Mouse (Mus musculus) Patski (cell line): ENCODE measurements around the gene Riox1. TPM values are rescaled to one million over a fixed set of nuclear protein-coding genes. Genes with fewer than 3 reads are reported as not detected.
"Not testable (repeated sequence)": the region's sequence is repeated elsewhere in the genome, so short reads cannot be mapped to it uniquely, and the experiment has no call there.

Experiments used
- ATAC-seq: fragments of 100-300 bp; one replicate; pipeline ENCODE4 v1.8.0; 2021
- CTCF ChIA-PET: fragments of 350-600 bp; sonication (Branson Sonifier 250); formaldehyde crosslinking; loops from one replicate; lab custom pipeline; 2022; ENCODE audit warnings: inconsistent platforms; lab: Charles Lee
- POLR2A ChIA-PET: fragments of 350-600 bp; sonication (Branson Sonifier 250); formaldehyde crosslinking; loops from one replicate; lab custom pipeline; 2022; ENCODE audit warnings: antibody characterized with exemption, inconsistent platforms; lab: Charles Lee
- DNase-seq: peaks from one replicate; pipeline ENCODE4 v3.0.0-alpha.2; 2011; ENCODE audit warnings: low read depth, low spot score
- H3K27me3 ChIP-seq: fragments of 371-371 bp; one replicate; pipeline ENCODE4 v1.5.1; 2021
- CTCF ChIP-seq: fragments of 100-300 bp; IDR thresholded peaks from one replicate; pipeline ENCODE4 v1.5.1; 2021
- in situ Hi-C: fragments of 300-500 bp; cut with MboI; formaldehyde crosslinking; loops from 3 replicates; pipeline ENCODE4 v1.11.1; 2018; ENCODE audit warnings: low pct_unique_long_range_greater_than_20kb, mixed read lengths
- polyA plus RNA-seq: library from polyadenylated mRNA; unstranded; gene quantifications from one replicate; pipeline ENCODE4 v1.2.3, GENCODE M21; 2021

Gene Riox1
- polyA plus RNA-seq, 1 experiment from 2014 or later: 12.4 TPM

DNA sequence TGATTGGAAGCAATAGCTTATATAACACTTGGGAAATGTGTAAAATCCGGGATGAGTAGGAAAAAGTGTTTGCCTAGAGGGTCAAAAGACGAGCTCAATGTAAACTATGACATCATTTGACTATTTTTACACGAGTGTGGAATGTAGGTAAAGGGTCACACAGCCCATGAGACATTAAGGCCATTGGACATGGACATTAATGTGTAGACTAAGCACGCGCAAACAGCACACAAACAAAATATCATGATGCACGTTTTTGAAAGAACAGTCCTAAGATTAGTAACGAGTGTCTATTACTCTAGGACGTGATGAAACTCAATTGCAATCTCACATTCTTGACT lies 36.8 kb downstream of the Riox1 start:
- ATAC-seq: no peak

DNA sequence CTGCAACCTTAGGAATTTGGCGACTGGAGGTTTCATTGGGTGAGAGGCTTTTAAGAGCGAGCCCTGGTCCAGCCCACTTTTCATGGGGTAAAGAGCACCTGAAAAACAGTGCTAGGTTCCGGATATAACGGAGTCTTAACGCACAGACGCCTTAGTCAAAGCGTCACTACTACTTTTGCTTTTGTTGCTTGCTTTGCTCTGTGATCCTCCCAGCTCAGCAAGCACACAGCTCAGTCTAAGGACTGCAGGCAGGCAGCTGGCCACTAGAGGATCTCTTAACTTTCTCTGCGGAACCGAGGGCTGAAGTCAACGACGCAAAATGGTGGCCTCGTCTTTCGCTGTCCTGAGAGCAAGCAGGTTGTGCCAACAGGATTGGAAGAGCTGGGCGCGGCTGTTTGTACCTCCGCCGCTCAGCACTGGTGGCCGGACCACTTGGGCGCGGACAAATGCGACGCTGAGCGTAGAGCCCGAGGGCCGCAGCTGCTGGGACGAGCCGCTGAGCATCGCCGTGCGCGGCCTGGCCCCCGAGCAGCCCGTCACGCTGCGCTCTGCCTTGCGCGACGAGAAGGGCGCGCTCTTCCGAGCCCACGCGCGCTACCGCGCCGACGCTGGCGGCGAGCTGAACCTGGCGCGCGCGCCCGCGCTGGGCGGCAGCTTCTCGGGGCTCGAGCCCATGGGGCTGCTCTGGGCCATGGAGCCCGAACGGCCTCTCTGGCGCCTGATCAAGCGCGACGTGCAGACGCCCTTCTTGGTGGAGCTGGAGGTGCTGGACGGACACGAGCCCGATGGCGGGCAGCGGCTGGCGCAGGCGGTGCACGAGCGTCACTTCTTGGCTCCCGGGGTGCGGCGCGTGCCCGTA lies 37.4 kb downstream of the Riox1 start, which contains the start of gene Acot2:
TSS of gene Acot2 (plus strand) at position 279 of the 859 bp plus-strand sequence.
- in situ Hi-C loops: no loop called here
- POLR2A ChIA-PET: interaction anchor here (0.7 kb wide), 1 partner anchor 43 kb away, joined by 3 read pairs; no protein-coding TSS in a partner anchor
- CTCF ChIA-PET: interaction anchor here (1.1 to 3.5 kb wide), 8 partner anchors 11 to 64 kb away, joined by 3 to 20 read pairs (median 8); partner anchors contain the start of gene Acot3
- DNase-seq: no peak
- H3K27me3 ChIP-seq: no peaks in the 10 kb centered on the region
- peak; percentile 88 for ATAC-seq
- TF ChIP-seq CTCF: peak; percentile 86

More for the DNA sequence above, 36.8 kb downstream of the Riox1 start:
- DNase-seq: no peak
- no peaks in the 10 kb centered on the region for H3K27me3 ChIP-seq
- CTCF ChIA-PET: interaction anchor here (1.1 to 3.5 kb wide), 8 partner anchors 11 to 65 kb away, joined by 3 to 20 read pairs (median 8); partner anchors contain the start of gene Acot3
- TF ChIP-seq CTCF: no peak
- in situ Hi-C loops: no loop called here
- POLR2A ChIA-PET: interaction anchor here (1.3 kb wide), 1 partner anchor 14 kb away, joined by 3 read pairs; no protein-coding TSS in a partner anchor

DNA sequence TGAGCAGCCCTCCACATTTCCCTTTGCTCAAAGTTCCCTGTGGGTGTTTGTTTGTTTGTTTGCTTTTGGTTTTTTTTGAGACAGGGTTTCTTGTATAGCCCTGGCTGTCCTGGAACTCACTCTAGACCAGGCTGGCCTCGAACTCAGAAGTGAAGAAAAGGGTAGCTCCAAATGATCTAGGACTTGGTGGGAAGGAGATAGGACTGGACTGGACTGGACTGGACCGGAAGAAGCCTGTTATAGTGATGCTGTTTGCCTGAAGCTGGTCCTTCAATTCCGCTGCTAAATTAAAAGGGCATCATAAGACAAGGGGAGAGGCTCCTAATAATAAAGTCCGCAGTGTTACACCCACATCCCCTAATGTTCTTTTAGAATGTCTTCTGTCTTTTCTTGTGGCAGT lies 38.1 kb downstream of the Riox1 start:
- in situ Hi-C loops: no loop called here
- TF ChIP-seq CTCF: no peak
- DNase-seq: no peak
- H3K27me3 ChIP-seq: no peaks in the 10 kb centered on the region
- ChIA-PET CTCF (interaction anchor here (1.4 to 3.5 kb wide), 4 partner anchors 11 to 42 kb away, joined by 4 to 20 read pairs (median 12); no protein-coding TSS in a partner anchor), POLR2A (interaction anchor here (1.0 kb wide), 1 partner anchor 23 kb away, joined by 3 read pairs; no protein-coding TSS in a partner anchor)
- no peak for ATAC-seq

DNA sequence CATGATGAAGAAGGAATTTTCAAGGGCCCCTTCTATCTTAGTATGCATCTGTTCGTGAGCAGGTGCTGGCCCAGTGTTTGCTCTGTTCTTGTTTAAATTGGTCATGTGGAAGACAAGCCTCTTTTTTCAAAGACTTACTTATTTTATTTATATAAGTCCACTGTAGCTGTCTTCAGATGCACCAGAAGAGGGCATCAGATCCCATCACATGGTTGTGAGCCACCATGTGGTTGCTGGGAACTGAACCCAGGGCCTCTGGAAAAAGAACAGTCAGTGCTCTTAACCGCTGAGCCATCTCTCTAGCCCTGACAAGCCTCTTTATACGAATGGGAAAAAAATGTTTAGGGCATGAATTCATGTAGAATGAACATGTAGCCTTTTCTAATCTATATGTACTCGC lies 39.0 kb downstream of the Riox1 start:
- ChIA-PET CTCF (interaction anchor here (3.2 to 3.5 kb wide), 2 partner anchors 10 to 41 kb away, joined by 10 to 15 read pairs; no protein-coding TSS in a partner anchor), POLR2A (interaction anchor here (1.0 kb wide), 1 partner anchor 22 kb away, joined by 3 read pairs; no protein-coding TSS in a partner anchor)
- ATAC-seq: no peak
- no peak for TF ChIP-seq CTCF
- no peaks in the 10 kb centered on the region for H3K27me3 ChIP-seq
- no peak for DNase-seq
- in situ Hi-C loops: no loop called here

DNA sequence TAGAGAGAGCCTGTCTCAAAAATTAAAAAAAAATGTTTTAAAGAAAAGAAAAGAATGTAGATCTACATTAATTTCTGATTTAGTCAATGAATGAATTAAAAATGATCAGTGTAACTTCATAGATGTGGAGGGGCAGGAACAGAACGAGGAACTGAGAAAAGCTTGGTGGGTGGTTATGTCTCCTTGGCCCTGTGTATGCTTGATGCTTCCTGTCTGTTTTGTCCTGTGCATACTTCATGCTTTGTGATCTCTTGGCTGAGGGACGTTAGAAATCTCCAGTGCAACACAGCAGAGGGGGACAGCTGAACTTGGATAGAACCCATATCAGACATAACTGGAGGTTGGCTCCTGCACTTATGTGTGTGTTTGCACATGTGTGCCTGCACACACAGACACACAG lies 46.8 kb downstream of the Riox1 start:
- ChIA-PET POLR2A (interaction anchor here (0.6 kb wide), 1 partner anchor 29 kb away, joined by 3 read pairs; no protein-coding TSS in a partner anchor), CTCF (no interaction called here)
- no peaks in the 10 kb centered on the region for H3K27me3 ChIP-seq
- in situ Hi-C loops: no loop called here
- TF ChIP-seq CTCF: no peak
- ATAC-seq (no peak), DNase-seq (no peak)

DNA sequence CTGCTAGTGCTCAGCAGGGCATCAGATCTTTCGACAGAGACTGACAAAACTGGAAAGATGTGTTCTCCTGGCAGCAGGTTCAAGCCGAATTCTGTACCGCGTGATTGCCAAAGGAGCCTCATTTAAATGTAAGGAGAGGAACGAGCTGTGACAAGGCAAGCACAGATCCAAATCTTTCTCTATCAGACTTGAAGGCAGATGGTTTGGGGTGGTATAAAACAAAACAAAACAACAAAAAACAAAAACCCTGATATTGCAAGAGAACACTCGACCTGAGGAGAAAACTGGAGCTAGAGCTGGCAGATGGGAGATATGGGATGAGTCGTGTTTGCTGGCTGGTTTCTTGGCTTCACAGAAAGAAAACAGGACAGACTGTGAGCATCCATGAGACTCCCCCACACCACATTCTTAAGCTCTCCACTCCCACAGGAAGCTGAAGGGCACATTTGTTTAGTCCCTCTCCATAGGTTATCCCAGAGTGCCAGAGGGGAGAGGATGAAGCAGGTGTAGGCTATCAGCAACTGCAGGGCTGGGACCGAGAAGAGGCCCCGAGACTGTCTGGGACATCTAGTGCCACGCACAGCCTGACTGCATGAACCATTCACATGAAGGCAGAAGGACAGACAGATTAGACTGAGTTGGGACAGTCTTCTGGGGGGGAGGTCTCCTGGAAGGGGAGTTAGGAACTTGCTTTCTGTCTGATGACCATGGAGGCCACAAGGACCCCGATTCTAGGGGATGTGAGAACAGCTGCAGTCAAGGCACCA lies 48.1 kb downstream of the Riox1 start:
- TF ChIP-seq CTCF: no peak
- POLR2A ChIA-PET: no interaction called here
- no peak for ATAC-seq
- in situ Hi-C loops: no loop called here
- no peaks in the 10 kb centered on the region for H3K27me3 ChIP-seq
- CTCF ChIA-PET: interaction anchor here (2.0 kb wide), 1 partner anchor 11 kb away, joined by 10 read pairs; the partner anchor contains the start of gene Acot2
- DNase-seq: no peak

DNA sequence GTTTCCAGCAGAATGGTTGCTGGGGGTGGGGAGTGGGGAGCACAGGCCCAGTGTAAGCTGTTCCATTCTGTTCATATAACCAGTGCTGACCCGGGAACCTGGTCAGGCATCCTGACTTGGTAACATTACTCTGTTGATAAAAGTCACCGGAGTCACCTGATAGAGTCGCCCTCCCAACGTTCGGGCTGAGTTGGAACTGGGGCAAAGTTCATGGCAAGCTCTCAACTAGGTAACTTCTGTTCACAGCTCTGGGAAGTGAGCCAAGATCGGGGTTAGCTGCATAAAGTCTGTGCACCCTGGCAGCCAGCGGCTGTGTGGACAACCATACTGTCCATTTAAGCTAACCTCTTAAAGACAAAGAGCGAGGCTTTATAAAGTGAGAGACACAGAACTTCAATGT lies 48.8 kb downstream of the Riox1 start:
- POLR2A ChIA-PET, DNase-seq, H3K27me3 ChIP-seq, in situ Hi-C loops, ATAC-seq: not testable (repeated sequence)
- CTCF ChIA-PET: interaction anchor here (1.2 to 2.0 kb wide), 2 partner anchors 11 to 25 kb away, joined by 3 to 10 read pairs; partner anchors contain the start of gene Acot2

DNA sequence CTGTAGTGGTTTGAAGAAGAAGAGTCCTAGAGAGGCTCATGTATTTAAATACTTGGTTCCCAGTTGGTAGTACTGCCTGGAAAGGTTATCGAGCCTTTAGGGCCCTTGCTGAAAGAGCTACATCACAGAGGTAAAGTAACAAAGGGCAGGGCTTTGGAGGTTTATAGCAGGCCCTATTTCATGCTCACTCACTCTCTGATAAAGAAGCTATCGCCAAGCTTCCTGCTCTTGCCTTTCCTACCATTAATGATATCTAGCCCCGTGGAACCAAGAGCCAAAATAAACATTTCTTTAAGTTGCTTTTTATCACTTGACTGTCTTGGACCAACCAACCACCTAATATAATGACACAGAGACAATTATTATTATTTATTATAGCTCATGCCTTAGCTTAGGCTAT lies 50.0 kb downstream of the Riox1 start:
- TF ChIP-seq CTCF: no peak
- DNase-seq (no peak), ATAC-seq (no peak)
- CTCF ChIA-PET: interaction anchor here (0.8 to 2.0 kb wide), 4 partner anchors 13 to 62 kb away, joined by 3 to 10 read pairs (median 4); partner anchors contain the start of gene Acot2
- in situ Hi-C loops: no loop called here
- POLR2A ChIA-PET: no interaction called here
- no peaks in the 10 kb centered on the region for H3K27me3 ChIP-seq

Other genes starting within 250 kb of the Riox1 start
- 2.7 TPM for gene Papln, start 187.0 kb upstream of the Riox1 start, polyA plus RNA-seq
- 30.9 TPM for gene Numb, start 28.7 kb upstream of the Riox1 start, polyA plus RNA-seq
- not detected for gene Heatr4, start 34.2 kb downstream of the Riox1 start, polyA plus RNA-seq
- 33.7 TPM for gene Acot2, start 37.3 kb downstream of the Riox1 start, polyA plus RNA-seq
- 35.0 TPM for gene Acot1, start 58.9 kb downstream of the Riox1 start, polyA plus RNA-seq
- 0.33 TPM for gene Acot4, start 87.8 kb downstream of the Riox1 start, polyA plus RNA-seq
- not detected for gene Gm49366, start 88.3 kb downstream of the Riox1 start, polyA plus RNA-seq
- gene Acot3, start 101.5 kb downstream of the Riox1 start, polyA plus RNA-seq: 1.6 TPM
- gene Acot5, start 118.7 kb downstream of the Riox1 start, polyA plus RNA-seq: 1.1 TPM
- 0.09 TPM for gene Acot6, start 150.0 kb downstream of the Riox1 start, polyA plus RNA-seq
- gene Dnal1, start 163.8 kb downstream of the Riox1 start, polyA plus RNA-seq: 23.6 TPM
- gene Pnma1, start 197.9 kb downstream of the Riox1 start, polyA plus RNA-seq: 1.2 TPM